Mouse (Mus musculus) urinary bladder, adult 2 months (tissue): ENCODE data around the gene Atp11c. TPM values are rescaled to one million over a fixed set of nuclear protein-coding genes. Genes with fewer than 3 reads are reported as not detected.
A peak's percentile ranks its signal among the peaks of the same experiment; 100 is the strongest.

Experiments used
- DNase-seq: peaks from one replicate; pipeline ENCODE4 v3.0.0; 2022; ENCODE audit warnings: low spot score
- polyA plus RNA-seq: library from polyadenylated mRNA; depleted of rRNA; stranded (reverse); fragments of >200 nt; gene quantifications from 2 replicates; pipeline ENCODE4 v1.2.3, GENCODE M21; 2012; rRNA removed

Atp11c gene
- polyA plus RNA-seq, 1 experiment, result 8.4 TPM

DNA sequence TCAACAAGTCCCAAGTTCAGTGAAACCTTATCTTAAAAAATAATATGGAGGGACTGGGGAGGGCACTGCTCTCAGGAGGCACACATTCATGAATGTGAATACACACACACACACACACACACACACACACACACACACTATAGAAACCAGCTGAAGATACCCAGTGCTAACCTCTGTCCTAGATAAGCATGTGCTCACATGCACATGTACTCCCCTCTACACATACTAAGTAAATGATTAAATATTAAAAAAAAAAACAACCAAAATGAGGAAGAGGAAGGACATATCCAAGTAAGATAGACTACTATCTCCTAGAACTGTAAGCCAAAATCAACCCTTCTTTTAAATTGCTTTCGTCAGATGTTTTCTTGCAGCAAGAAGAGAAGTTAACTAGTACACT, 205.6 kb downstream of the Atp11c start:
- DNase-seq, result no peak

GRCm38 (mm10) chrX:60381711-60382110, 210.8 kb downstream of the Atp11c start:
- DNase-seq, result no peak

DNA sequence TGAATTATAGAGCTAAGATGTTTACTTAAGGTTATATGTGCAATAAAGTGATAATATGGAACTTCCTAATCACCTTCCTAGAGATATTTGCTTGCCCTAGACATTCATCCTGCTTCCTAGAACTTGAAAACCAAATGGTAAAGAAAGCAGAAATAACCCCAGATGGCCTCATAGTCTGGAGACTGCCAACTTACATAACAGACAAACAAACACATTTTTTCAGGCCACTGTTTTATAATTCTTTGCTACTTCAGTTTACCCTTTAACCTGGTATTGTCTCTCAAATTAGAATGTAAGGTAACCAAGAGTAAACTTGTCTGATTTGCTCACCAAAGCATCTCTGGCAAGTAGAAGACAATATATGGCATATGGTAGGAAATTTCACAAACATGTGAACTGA, 212.1 kb downstream of the Atp11c start:
- no peak for DNase-seq

GRCm38 (mm10) chrX:60348741-60349140, 243.8 kb downstream of the Atp11c start:
- DNase-seq, result no peak

DNA sequence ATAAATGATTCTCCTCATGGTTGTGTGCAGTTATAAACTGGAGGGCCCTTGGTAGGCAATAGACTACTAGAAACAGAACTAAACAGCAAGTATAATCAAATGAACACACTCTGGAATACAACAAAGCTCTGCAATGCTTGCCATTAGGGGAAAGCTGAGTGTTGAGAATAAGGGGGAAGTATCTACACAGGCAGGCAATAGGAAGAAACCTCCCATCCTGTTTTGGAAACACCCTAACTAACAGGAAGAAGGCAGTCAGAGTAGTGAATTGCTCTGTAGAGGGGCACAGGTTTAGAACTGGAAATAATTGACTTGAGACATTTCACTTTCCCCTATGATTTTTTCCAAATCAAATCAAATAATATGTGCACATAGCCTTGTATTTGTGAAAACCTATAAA, 247.1 kb downstream of the Atp11c start:
- DNase-seq, result no peak

DNA sequence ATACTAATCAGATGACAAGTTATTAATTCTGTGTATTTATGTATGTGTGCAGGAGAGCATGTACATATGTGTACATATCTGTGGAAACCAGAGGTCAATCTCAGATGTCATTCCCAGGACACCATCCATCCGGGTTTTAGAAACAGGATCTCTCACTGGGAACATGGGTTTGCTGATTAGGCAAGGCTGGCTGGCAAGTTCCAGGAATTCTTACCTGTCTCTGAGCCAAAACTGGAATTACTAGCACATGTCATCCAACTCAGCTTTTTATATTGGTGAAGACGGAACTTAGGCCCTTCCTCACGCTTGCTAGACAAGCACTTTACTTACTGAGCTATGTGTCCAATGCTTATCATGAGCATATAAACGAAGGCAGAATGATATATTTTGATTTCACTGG, 247.5 kb downstream of the Atp11c start:
- DNase-seq, result no peak

DNA sequence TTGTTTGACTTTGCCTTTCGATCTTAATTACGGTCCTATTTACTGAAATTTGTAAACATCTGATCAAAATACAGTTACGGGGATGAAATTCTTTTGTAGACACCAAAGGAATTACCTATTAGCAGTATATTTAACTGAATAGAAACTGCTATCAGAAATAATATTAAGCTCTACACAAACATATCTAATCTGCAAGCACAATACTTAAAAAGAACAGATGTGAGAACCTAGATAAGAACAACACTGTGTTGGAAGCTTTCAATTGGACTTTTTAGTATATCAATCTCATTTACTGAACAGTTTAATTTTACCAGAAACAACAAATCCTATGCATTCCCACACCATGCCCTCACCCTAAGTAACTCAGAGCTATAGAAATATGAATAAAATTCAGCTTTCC, 262.8 kb downstream of the Atp11c start:
- DNase-seq, result no peak

- no peak for DNase-seq
These were observed 271.2 kb downstream of the Atp11c start for GRCm38 (mm10) chrX:60321321-60321720.

DNA sequence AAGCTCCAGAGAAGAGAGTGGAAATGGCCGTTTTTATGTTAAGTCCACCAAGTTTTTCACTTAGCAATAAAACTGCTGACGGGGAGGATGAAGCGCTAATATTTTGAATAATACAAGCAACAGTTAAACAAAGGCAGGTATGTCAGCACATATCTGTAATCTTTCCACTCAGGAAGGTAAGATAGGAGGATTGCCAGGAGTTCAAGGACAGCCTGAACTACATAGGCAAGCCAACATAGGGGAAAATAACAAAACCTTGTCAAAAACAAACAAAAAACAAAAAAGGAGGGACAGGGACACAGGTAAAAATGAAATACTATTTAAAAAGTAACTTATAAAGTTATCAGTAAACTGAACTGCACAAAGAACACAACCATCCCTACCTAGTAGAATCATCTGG, 274.8 kb downstream of the Atp11c start:
- no peak for DNase-seq

GRCm38 (mm10) chrX:60292335-60292734, 300.2 kb downstream of the Atp11c start:
- DNase-seq, result no peak

DNA sequence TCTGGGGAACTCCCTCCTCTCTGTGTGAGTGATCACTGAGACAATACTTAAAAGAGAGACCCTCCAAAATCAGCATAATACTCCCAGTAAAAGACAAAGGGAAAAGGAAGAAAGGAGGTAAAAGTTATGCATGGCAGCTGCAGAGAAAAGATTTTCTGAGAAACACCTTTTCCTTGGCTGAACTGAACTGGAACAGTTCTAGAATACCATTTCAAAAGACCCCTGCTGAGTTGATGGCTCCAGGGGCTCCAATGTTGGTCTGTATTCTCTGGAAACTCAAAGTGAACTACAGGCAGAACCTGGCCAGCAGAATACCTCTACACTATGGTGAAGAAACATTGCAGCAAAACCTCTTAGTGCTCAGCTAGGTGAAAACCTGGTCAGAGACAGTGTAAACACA, 337.2 kb downstream of the Atp11c start:
- no peak for DNase-seq

DNA sequence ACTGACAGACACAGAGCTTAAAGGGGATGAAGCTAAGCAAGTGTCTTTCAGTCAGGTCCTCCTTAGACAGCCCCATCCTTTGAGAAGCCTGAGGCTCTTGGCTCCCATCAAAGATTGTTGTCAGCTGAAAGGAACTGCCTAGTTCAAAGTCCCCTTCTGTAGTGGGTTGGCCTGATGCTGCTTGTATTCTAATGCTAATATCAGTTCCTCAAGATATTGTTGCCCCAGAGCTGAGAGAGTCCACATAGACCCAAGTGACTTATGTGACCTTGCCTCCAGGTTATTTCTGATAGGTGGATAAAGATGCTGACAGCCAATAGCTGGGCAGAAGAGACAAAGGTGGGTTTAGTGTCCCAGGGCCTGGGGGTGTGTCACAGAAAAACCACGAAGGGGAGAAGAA, 404.8 kb downstream of the Atp11c start:
- no peak for DNase-seq

DNA sequence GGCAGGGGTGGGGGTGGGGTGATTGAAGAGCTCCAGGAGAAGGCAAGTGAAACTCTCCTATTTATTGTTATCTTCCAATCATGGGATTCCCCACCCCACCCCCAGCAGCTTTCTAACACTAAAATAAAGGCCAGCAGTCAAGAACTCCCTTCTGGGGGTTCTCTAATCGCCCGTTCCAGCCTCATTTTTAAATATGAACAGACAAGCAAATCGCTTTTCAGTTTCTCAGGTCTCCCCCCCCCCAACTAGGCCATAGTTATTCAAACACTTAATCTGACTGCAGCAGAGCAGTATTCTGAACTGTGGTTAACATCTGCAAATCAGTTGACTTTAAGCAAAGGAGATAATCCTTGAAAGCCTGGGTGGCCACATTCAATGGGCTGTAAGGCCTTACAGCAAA, 409.9 kb downstream of the Atp11c start:
- DNase-seq, result no peak

- peak; percentile 19 for DNase-seq
These were observed 413.6 kb downstream of the Atp11c start, which contains the start of gene Mcf2 for GRCm38 (mm10) chrX:60178744-60179458. Mcf2 (minus strand) TSS chrX:60179089.

DNA sequence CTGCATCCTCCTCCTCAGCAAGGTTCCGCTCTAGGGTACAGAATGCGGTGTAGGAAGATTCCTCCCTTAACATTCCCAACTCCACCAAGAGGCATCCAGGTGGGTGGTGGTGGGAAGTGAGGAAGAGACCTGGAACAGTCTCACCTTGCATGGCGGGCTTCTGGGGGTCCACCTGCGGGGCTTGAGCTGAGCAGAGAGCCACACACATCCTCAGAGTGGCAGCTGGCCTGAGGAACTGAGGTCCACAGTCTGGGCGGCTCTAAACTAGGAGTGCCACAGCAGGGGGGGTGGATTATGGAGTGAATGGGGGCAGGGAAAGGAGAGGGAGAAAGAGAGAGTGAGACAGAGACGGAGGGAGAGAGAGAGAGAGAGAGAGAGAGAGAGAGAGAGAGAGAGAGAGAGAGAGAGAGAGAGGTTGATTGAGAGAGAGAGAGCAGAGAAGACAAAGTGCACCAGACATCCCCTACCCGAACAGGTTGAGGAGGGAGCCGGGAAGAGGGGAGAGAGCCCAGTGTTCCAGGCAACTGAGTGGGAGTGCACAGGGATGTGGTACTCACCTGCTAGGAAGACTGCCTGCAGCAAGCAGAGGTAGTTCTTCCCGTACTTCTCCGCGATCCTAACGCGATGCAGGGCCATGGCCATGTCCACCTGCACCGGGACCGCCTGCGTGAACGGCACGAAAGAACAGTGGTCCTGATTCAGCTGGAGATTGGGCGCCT, 414.3 kb downstream of the Atp11c start:
- no peak for DNase-seq

Other genes starting within 250 kb of the Atp11c start
- gene Gm7073, start 53.4 kb downstream of the Atp11c start, polyA plus RNA-seq, result not detected in 2 replicates